Mouse (Mus musculus): ENCODE results near the gene Intu.

- TF ChIP-seq USF2 (IDR thresholded peaks at IDR 0.05; ENCODE audit: borderline replicate concordance in 1 of 2, insufficient read depth in 1 of 2, low read depth in 1 of 2, low read length in 2 of 2) (no peak), EP300 (IDR thresholded peaks at IDR 0.05; ENCODE audit: low read depth in 1 of 2, low read length in 2 of 2) (no peak), ETS1 (IDR thresholded peaks at IDR 0.05; ENCODE audit: low read depth, low read length) (no peak), CTCF (IDR thresholded peaks at IDR 0.05 in 2 of 3, conservative IDR thresholded peaks at IDR 0.05 in 1 of 3; ENCODE audit: control insufficient read depth in 1 of 3, insufficient read depth in 1 of 3, low read depth in 2 of 3, low read length in 3 of 3, poor library complexity in 1 of 3, severe bottlenecking in 1 of 3) (no peak)
Observed at GRCm38 (mm10) chr3:40682404-40682803, 151.3 kb downstream of the Intu start.

Measured in MEL (cell line).